Mouse (Mus musculus) olfactory bulb, adult 2 months (tissue): Measurements from ENCODE around the gene Hist1h2bh.

ENCODE experiments used
- CTCF ChIP-seq: fragments of 200-500 bp; IDR thresholded peaks from 2 replicates; pipeline ENCODE4 v1.5.1; 2012; ENCODE audit warnings: low read depth, mild to moderate bottlenecking, low read length, moderate library complexity; ENCODE audit not compliant: insufficient read depth
- POLR2A ChIP-seq: fragments of 200-500 bp; IDR thresholded peaks from 2 replicates; pipeline ENCODE4 v1.6.1; 2012; ENCODE audit warnings: mild to moderate bottlenecking, low read depth, low read length, moderate library complexity; ENCODE audit not compliant: insufficient read depth

GRCm38 (mm10) chr13:23572218-23573033 lies 29.2 kb upstream of the Hist1h2bh start:
- TF ChIP-seq CTCF = no peak
- no peak for TF ChIP-seq POLR2A
